9 mouse cellular contexts compared by ENCODE assay signal in genomic region chr9:13510621-13511369, GRCm38 (mm10).
DNase-seq lines count a peak whose midpoint lies in the region; ATAC-seq lines count a peak whose summit lies in the region.
"Had no signal": no experiment of that assay in that cellular context is flagged by ENCODE, and none has a peak within 500 bp of the region (broad histone marks: within the 10 kb centered on the region; RNA-seq: fewer than 3 reads in every experiment).

No protein-coding gene starts in this region.

- ATAC-seq in kidney, embryonic 15.5 days (replicated peaks; ENCODE audit: low FRiP score), result no peak
- ATAC-seq in hematopoietic stem cell, adult 5-6 weeks (replicated peaks in 1 of 2; ENCODE audit: insufficient read depth in 1 of 2, low FRiP score in 2 of 2, low TSS enrichment in 1 of 2, low read depth in 1 of 2, poor library complexity in 2 of 2, severe bottlenecking in 2 of 2), result peak; percentile 76 to 82; a peak in 3 of 4 replicates
- ATAC-seq in erythroid progenitor cell, adult 5-6 weeks (replicated peaks; ENCODE audit: low FRiP score, poor library complexity, severe bottlenecking), result no peak
- no peak for ATAC-seq in midbrain, embryonic 13.5 days

- H3K4me2 ChIP-seq in kidney, embryonic 15.5 days, result no peak overlapping the region
- no peak overlapping the region for H3K4me2 ChIP-seq in midbrain, embryonic 13.5 days (replicated peaks)

- H3K9me3 ChIP-seq in kidney, embryonic 15.5 days (replicated peaks), result no peaks in the 10 kb centered on the region
- no peaks in the 10 kb centered on the region for H3K9me3 ChIP-seq in midbrain, embryonic 13.5 days
- H3K9me3 ChIP-seq: G1E had no signal

- H3K9ac ChIP-seq in kidney, embryonic 15.5 days, result no peak overlapping the region
- H3K9ac ChIP-seq in midbrain, embryonic 13.5 days (replicated peaks), result no peak overlapping the region

- H3K36me3 ChIP-seq in kidney, embryonic 15.5 days, result no peaks in the 10 kb centered on the region
- H3K36me3 ChIP-seq in midbrain, embryonic 13.5 days, result no peaks in the 10 kb centered on the region
- H3K36me3 ChIP-seq: G1E had no signal

- H3K4me3 ChIP-seq in kidney, embryonic 15.5 days (replicated peaks), result no peak overlapping the region
- no peak overlapping the region for H3K4me3 ChIP-seq in midbrain, embryonic 13.5 days (replicated peaks)

- H3K4me1 ChIP-seq in kidney, embryonic 15.5 days, result peaks cover 45% of the 10 kb centered on the region
- peaks cover 7% of the 10 kb centered on the region for H3K4me1 ChIP-seq in midbrain, embryonic 13.5 days (replicated peaks)

- peak; percentile 40 for DNase-seq in kidney, adult 9 months
- peak; percentile 21 to 33 for DNase-seq in frontal cortex, postnatal 36 days (ENCODE audit: low spot score in 2 of 2)
- DNase-seq in lung, postnatal 10 days, result peak; percentile 71
- DNase-seq in thymus, postnatal 25 days, result no peak

- 65% methylated on average over 5 of the region's 5 CpGs for WGBS in kidney, embryonic 15.5 days
- 85% methylated on average over 5 of the region's 5 CpGs for WGBS in midbrain, embryonic 13.5 days

- no peak overlapping the region for H3K27ac ChIP-seq in kidney, embryonic 15.5 days
- H3K27ac ChIP-seq in midbrain, embryonic 13.5 days, result no peak overlapping the region

- no peaks in the 10 kb centered on the region for H3K27me3 ChIP-seq in kidney, embryonic 15.5 days
- no peaks in the 10 kb centered on the region for H3K27me3 ChIP-seq in midbrain, embryonic 13.5 days

Comparison
In these comparisons a context has a peak if more than half of its experiments do, and no peak if none do; other contexts are left out.
1. ATAC-seq: peak in hematopoietic stem cell, adult 5-6 weeks (2 of 2); none in kidney, embryonic 15.5 days (single experiment), erythroid progenitor cell, adult 5-6 weeks (single experiment) and midbrain, embryonic 13.5 days (single experiment).